Mouse (Mus musculus) embryo, embryonic 10 days (tissue): ENCODE data around the gene Adgrf5.
"Not testable (repeated sequence)": the region's sequence is repeated elsewhere in the genome, so short reads cannot be mapped to it uniquely, and the experiment has no call there.

Source experiments
- DNase-seq: peaks from one replicate; pipeline ENCODE4 v3.0.0-alpha.2; 2015; ENCODE audit warnings: low spot score

The Adgrf5 gene

GRCm38 (mm10) chr17:43359826-43360619 is at the start of gene Adgrf5:
TSS of gene Adgrf5 (plus strand) at chr17:43360451.
- DNase-seq, result no peak

GRCm38 (mm10) chr17:43325986-43326671 is 34.1 kb upstream of the Adgrf5 start:
- DNase-seq, result no peak

GRCm38 (mm10) chr17:43326726-43327700 is 33.2 kb upstream of the Adgrf5 start:
- peak; percentile 90 for DNase-seq

- DNase-seq, result peak; percentile 12
Observed at GRCm38 (mm10) chr17:43327810-43328209, 32.4 kb upstream of the Adgrf5 start.

- DNase-seq, result no peak
Observed at GRCm38 (mm10) chr17:43329216-43329615, 31.0 kb upstream of the Adgrf5 start.

GRCm38 (mm10) chr17:43329761-43330183 is 30.5 kb upstream of the Adgrf5 start:
- no peak for DNase-seq

DNA sequence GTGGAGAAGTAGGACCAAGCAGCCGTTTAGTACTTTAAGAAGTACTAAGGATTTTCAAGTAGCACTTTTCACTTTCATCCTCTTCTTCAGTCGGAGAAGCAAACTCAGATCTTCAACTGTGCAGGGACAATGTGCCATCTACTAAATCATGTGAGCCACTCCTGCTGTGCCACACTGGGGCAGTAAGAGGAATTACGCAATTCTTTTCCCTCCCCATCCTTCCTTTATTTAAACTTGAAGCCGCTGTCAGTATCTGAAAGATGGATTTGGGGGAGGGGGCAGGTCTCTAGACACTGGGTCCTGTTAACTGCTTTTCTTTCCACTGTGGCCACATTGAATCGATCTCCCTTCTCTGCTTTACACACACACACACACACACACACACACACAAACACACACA is 27.6 kb upstream of the Adgrf5 start:
- DNase-seq, result no peak

DNA sequence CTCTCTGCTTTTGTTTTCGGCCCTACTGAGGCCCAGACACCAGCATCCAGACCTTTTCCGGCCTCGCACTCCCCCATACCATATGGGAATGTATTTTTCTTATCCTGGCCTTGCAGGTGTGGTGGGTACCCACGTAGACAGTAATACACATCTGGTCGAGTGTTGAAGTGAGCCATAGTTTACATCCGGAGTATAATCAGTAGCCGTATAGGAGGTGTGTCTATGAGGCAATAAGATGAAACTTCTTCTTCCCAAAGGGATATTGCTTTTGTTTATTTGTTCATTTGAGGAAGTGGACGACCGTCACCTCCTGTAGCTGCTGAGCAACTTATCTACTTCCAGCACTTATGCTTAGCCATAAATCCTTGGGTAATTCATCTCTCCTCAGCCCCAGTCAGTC is 26.2 kb upstream of the Adgrf5 start:
- DNase-seq, result peak; percentile 6

DNA sequence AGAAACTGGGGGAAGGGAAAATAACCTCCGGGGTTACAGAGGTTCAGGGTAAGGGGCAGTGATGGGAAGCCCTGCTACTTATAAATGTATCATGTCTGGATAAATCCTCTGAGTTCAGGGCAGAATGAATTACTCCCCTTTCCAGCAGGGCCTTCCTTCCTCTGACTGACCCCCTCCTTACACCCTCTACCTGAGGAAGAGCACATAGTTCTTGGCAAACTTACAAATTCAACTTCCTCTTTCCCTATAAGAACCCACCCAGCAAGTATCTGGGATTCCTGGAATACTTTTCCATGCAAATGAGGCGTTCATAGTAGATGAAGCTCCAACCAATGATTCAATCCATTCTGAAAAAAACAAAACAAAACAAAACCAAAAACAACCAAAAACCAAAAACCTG is 22.6 kb upstream of the Adgrf5 start:
- no peak for DNase-seq

DNA sequence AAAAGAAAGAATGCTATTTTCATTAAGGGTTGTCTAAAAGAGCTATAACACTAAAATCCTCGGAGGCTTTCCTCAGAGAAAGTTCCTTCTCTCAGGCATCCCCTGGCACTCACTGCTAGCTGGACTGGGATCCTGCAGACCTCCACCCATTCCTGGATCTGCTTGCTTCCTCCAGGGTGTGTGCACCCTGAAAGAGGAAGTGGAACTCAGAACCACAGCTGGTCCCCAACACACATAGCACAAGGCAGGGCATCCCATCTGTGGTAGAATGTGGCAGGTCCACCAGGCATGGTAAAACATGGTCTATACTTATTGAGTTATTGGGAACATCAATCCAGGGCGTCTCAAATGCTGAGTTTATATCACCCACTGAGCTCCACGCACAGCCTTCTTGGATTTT is 22.0 kb upstream of the Adgrf5 start:
- DNase-seq, result no peak

- not testable (repeated sequence) for DNase-seq
Observed at GRCm38 (mm10) chr17:43346499-43346898, 13.8 kb upstream of the Adgrf5 start.

GRCm38 (mm10) chr17:43357902-43358539 is 2.2 kb upstream of the Adgrf5 start:
- no peak for DNase-seq

DNA sequence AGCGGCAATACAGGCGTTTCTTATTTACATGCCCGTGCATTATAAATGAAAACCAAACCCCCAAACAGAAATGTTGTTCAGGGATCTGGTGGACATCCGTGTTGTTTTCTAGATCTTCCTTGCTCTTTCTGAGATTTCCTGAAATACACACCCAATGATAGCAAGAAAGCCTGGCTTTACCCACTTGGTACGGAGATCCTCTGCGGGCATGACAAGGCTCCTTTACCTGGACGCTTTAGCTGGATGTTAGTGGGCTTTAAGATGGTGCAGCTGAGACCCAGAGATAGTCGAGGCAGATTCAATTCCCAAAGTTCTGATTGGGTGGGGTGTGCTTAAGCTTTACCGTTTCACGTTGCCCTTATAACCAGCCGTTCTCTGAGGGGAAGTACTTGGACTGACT is 770 bp downstream of the Adgrf5 start:
- no peak for DNase-seq

DNA sequence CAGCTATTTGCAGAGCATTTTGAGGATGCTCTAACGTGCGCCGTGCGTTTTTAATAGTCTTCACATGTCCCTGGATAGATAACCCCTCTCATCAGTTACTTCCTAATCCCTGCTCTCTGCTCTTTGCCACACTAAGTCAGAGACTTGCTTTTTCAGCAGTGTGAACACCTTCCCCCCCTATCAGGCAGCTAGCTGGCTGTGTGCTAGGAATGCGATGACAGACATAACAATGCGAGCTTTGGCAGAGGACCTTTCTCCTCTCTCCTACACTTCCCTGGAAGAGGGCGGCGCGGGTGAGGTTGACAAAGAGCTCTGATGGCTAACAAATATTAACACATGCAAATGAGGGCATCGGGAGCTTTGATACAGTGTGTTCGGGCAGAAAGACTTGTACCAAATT is 2.1 kb downstream of the Adgrf5 start:
- peak; percentile 27 for DNase-seq

GRCm38 (mm10) chr17:43362881-43363280 is 2.6 kb downstream of the Adgrf5 start:
- no peak for DNase-seq

DNA sequence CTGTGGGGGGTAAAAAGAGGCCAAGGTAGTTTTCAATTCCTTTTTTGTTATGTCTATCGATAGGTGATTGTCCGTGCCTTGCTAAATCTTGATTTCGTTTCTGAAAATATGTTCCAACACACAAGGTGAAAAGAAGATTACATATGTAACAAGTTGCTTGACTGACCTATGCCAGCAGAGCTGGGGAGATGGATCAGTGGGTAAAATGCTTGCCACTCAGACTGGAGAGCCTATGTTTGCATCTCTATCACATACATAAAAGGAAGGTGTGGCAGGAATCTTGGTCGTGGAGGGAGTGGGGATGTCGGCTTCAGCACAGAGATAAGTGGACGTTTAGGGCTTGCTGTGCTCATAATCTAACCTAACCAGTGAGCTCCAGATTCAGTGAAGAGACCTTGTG is 3.7 kb downstream of the Adgrf5 start:
- no peak for DNase-seq

DNA sequence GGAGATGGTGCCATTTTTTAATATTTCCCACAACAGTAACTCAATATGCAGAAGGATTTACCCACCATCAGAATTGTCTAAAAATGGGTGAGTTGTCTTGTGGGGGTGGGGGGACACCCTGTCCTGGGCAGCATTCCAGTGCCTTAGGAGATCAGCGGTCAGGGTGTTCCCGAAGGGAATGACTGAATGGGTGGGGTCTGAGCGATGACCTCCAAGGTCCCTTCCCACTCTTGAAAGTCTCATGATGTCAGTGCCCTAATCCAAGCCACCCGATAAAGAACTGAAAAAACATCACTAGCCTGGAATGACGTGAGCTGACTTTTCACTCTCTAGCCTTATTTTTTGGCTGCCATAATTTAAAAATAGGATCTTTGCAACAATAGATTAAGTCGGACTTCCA is 5.0 kb downstream of the Adgrf5 start:
- no peak for DNase-seq

- peak; percentile 16 for DNase-seq
Observed at GRCm38 (mm10) chr17:43366486-43366885, 6.2 kb downstream of the Adgrf5 start.

DNA sequence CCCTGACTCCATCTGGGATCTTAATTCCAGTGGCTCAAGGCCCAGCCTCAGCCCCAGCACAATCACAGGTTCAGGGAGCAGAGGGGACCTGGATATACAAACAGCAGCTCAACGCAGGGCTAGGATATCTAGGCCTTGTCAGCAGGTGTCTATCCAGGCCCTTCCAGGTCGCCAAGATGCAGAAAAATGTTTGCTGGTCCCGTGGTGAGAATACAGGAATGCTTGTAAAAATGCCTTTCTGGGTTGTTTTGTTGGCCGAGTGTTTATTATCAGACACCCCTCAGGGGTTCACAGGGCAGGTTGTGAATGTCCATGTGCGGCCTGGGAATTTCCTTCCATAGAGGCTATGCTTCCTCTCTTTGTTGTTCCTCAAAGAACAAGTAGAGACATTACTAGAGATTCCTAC is 7.9 kb downstream of the Adgrf5 start:
- DNase-seq, result no peak

- no peak for DNase-seq
Observed at GRCm38 (mm10) chr17:43372604-43373003, 12.4 kb downstream of the Adgrf5 start.

- DNase-seq, result no peak
Observed at GRCm38 (mm10) chr17:43374020-43374419, 13.8 kb downstream of the Adgrf5 start.

DNA sequence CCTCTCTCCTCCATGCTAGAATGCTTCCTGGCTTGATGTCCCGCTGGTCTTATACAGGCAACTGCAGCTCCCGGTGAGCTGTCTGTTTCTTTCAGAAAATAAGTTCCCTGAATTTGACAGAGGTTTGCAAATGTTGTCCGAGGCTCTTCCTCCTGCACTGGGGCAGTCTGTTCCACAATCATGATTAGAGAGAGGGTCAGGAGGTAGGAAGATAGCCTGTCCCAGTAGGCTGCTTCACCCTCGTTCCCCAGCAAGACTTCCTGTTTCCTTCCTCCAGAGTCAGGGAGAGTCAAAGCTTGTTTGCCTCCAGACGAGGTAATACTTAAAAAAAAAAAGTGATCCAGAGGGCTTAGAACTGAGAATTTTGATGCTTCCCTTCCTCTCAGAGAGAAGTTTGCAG is 16.3 kb downstream of the Adgrf5 start:
- DNase-seq, result no peak
